Mouse (Mus musculus) stomach, postnatal 0 days (tissue): ENCODE measurements around the gene Negr1. TPM values are rescaled to one million over a fixed set of nuclear protein-coding genes. Genes with fewer than 3 reads are reported as not detected.

Experiments used
- ATAC-seq: fragments of 200-750 bp; cut with Nextera tagmentation; 2 replicates; pipeline ENCODE4 v1.8.0; 2017; ENCODE audit not compliant: low FRiP score, low TSS enrichment
- DNase-seq: peaks from one replicate; pipeline ENCODE4 v3.0.0-alpha.2; 2016; ENCODE audit warnings: low spot score
- H3K27ac ChIP-seq: fragments of 300-500 bp; sonication (generic); replicated peaks from 2 replicates; pipeline ENCODE4 v1.5.1; 2014; ENCODE audit warnings: mild to moderate bottlenecking, control low read depth
- H3K27me3 ChIP-seq: fragments of 300-500 bp; sonication (generic); 2 replicates; pipeline ENCODE4 v1.6.1; 2014; ENCODE audit warnings: low read length; ENCODE audit not compliant: control insufficient read depth, insufficient read depth
- H3K36me3 ChIP-seq: fragments of 300-500 bp; sonication (generic); 2 replicates; pipeline ENCODE4 v1.6.1; 2014; ENCODE audit warnings: low read length, mixed read lengths; ENCODE audit not compliant: control insufficient read depth, insufficient read depth
- H3K4me1 ChIP-seq: fragments of 300-500 bp; sonication (generic); replicated peaks from 2 replicates; pipeline ENCODE4 v1.6.1; 2014; ENCODE audit warnings: antibody characterized with exemption; ENCODE audit not compliant: control insufficient read depth, insufficient read depth
- H3K4me2 ChIP-seq: fragments of 300-500 bp; sonication (generic); replicated peaks from 2 replicates; pipeline ENCODE4 v1.6.1; 2014; ENCODE audit warnings: low read depth, mild to moderate bottlenecking, control low read depth, moderate library complexity
- H3K4me3 ChIP-seq: fragments of 300-500 bp; sonication (generic); 2 replicates; pipeline ENCODE4 v1.5.1; 2014; ENCODE audit warnings: low read depth, low read length, control low read depth
- H3K9ac ChIP-seq: fragments of 300-500 bp; sonication (generic); 2 replicates; pipeline ENCODE4 v1.6.1; 2014; ENCODE audit warnings: mild to moderate bottlenecking, low read length, control low read depth, mixed read lengths
- H3K9me3 ChIP-seq: fragments of 300-500 bp; sonication (generic); 2 replicates; pipeline ENCODE4 v1.6.1; 2016; ENCODE audit warnings: low read length; ENCODE audit not compliant: control insufficient read depth
- CTCF ChIP-seq: IDR thresholded peaks from 2 replicates; pipeline ENCODE4 v1.5.1; 2016; ENCODE audit warnings: antibody characterized with exemption, low read depth, mild to moderate bottlenecking, moderate library complexity
- EP300 ChIP-seq: optimal IDR thresholded peaks from 2 replicates; pipeline ENCODE3; 2016; ENCODE audit warnings: antibody characterized with exemption
- WGBS: fragments of 180-500 bp; shearing (Covaris S2); extraction: QIAGEN DNeasy Blood & Tissue Kit; methylation state at CpG from one replicate; pipeline ENCODE4 v1.1.7; 2014; 5-methylcytosine and 5-hydroxymethylcytosine counted together
- polyA plus RNA-seq: library from polyadenylated mRNA; unstranded; fragments of >200 nt; fragmentation: Nextera tagmentation; extraction: Ambion mirVana; gene quantifications from 2 replicates; pipeline ENCODE4 v1.2.1, GENCODE M21; 2015

The Negr1 gene
- polyA plus RNA-seq, 1 experiment from 2014 or later = 1.5 TPM

DNA sequence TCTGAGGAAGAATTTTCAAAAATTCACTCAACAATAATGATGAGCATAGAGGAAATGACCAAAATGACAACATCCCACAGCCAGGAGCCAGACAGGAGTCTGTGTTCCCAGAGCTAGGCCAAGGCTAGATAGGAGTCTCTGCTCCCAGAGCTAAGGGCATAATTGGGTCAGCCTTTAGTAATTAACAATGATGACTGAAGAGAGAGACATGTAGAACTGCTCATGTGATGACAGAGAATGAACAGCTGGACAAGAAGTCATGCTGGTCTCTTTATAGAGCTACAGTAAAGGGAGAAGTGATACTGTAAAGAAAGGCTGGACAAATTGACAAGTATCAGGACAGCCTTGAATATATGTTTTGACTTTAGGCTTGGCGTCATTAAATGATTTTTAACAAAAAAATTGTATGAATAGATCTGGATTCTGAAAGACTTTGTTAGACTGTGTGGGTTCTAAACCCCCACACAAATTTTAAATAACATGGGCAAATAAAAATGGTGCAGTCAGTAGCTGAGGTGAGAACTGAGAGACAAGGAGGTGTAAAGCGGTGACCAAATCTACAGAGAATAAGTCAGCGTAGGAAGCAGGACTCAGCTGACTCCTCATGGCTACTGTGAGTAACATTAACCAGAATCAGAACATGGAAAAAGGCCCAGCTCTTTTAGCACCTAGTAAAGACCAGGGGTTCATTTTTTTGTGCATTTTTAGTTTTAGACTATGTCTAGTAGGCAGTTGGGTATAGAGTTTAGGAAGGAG, 603.4 kb downstream of the Negr1 start:
- WGBS = 94% methylated on average over 3 of the region's 3 CpGs
- H3K9me3 ChIP-seq = no peaks in the 10 kb centered on the region
- no peak overlapping the region for H3K9ac ChIP-seq
- no peak overlapping the region for H3K4me2 ChIP-seq
- H3K27ac ChIP-seq = no peak overlapping the region
- H3K4me3 ChIP-seq = no peak overlapping the region
- TF ChIP-seq CTCF (no peak), EP300 (no peak)
- DNase-seq (no peak), ATAC-seq (no peak)
- H3K27me3 ChIP-seq = no peaks in the 10 kb centered on the region
- no peaks in the 10 kb centered on the region for H3K36me3 ChIP-seq
- H3K4me1 ChIP-seq = no peaks in the 10 kb centered on the region

DNA sequence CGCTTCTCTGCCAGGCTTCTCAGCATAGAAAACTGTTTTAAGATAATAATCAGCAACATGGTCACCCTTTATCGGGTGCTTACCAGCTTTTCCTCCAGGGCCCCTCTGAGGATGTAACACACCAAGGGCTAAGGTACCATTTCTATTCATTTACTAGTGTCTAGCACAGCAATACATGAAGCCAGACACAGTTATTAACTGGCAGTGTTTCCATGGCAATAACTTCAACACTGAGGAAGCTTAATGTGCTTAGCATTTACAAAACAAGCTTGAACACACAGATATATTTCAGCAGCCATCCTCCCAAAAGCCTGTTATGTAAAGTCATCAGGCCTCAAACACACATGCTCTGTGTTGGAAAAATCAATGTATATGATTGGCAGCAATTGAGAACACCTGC, 620.4 kb downstream of the Negr1 start:
- H3K4me1 ChIP-seq = no peaks in the 10 kb centered on the region
- H3K4me2 ChIP-seq = no peak overlapping the region
- H3K27me3 ChIP-seq = no peaks in the 10 kb centered on the region
- H3K9ac ChIP-seq = no peak overlapping the region
- WGBS = 78% methylated on average over 2 of the region's 2 CpGs
- TF ChIP-seq EP300 (no peak), CTCF (no peak)
- no peak overlapping the region for H3K4me3 ChIP-seq
- H3K27ac ChIP-seq = no peak overlapping the region
- no peaks in the 10 kb centered on the region for H3K9me3 ChIP-seq
- ATAC-seq (no peak), DNase-seq (no peak)
- H3K36me3 ChIP-seq = no peaks in the 10 kb centered on the region

DNA sequence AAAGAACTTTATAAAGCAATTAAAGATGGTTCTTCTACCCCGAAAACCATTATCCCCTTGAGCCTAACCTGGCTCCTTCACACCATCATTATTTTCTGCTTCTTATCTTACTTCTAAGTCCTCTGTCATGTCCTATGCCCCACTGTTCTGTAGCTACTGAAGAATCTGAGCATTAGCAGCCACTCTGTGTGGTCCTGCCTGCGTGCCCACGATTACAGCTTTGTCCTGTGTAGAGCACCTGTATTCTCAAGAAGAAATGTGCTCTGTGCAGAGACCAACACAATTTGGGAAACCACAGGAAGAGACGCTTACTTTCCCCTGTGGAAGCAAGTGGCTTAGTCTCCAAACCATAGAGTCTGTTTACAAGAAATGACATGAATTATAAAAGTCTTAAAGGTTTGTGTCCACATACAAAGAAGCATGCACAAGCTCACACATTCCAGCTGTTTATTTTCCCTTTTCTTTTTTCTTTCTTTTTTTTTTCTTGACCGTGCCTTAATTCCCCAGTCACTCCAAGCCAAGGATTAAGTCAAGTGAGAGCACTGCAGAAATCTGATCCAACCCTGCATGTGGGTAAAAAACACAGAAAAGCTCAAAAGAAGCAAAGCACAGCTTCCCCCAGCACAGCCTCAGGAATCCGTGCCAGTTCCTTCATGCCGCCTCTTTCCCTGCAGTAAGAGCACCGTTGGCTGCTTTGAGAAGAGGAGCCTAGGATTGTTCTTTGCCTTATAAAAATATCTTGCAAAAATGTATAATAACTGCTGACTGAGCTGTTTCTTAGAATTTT, 627.5 kb downstream of the Negr1 start:
- no peaks in the 10 kb centered on the region for H3K36me3 ChIP-seq
- ATAC-seq = no peak
- WGBS = 48% methylated on average over 8 of the region's 8 CpGs
- no peak overlapping the region for H3K4me3 ChIP-seq
- TF ChIP-seq EP300 = no peak
- TF ChIP-seq CTCF = no peak
- no peak overlapping the region for H3K27ac ChIP-seq
- H3K9me3 ChIP-seq = no peaks in the 10 kb centered on the region
- no peak overlapping the region for H3K4me2 ChIP-seq
- no peak overlapping the region for H3K9ac ChIP-seq
- H3K27me3 ChIP-seq = no peaks in the 10 kb centered on the region
- DNase-seq = no peak
- H3K4me1 ChIP-seq = no peaks in the 10 kb centered on the region

DNA sequence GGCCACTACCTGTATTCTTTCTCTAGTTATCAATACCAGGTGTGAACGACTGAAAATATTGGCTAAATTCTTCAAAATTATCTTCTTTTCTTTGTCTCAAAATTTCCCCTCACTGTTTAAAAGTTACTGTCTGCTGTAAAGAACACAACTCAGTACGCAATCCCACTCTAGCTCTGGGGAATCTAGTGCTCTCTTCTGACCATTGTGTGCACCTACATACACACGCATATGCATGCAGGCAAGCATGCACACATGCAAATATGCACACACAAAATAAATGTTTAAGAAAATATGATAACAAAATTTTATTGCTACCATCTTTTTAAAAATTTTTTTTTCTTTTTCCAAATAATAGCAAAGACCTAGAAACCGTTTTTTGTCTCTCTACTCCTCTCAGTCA, 628.2 kb downstream of the Negr1 start:
- H3K27me3 ChIP-seq = no peaks in the 10 kb centered on the region
- H3K9me3 ChIP-seq = no peaks in the 10 kb centered on the region

DNA sequence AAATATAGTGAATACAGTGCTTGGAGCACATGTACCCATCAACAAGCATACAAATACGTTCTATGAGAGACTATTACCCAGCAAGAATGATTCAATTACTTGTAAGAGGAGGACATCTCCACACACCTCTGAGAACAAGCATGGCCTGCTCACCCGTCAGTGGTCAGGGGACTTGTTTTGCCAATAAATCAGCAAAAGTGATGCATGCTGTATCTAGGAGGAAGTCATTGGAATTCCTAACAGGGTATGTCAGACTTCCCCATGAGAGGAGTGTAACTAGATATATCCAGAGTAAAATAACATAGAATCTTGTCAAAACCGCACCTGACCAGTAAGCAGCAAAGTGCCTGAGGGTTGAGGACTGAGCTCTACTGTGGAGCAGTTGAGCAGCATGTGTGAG, 629.0 kb downstream of the Negr1 start:
- Histone ChIP-seq H3K4me2 (no peak overlapping the region), H3K36me3 (no peaks in the 10 kb centered on the region), H3K4me1 (no peaks in the 10 kb centered on the region), H3K27ac (no peak overlapping the region), H3K27me3 (no peaks in the 10 kb centered on the region), H3K9me3 (no peaks in the 10 kb centered on the region), H3K4me3 (no peak overlapping the region), H3K9ac (no peak overlapping the region)
- TF ChIP-seq EP300 = no peak
- ATAC-seq (no peak), DNase-seq (no peak)
- 75% methylated on average over 3 of the region's 3 CpGs for WGBS

More for the DNA sequence above, 628.2 kb downstream of the Negr1 start:
- Histone ChIP-seq H3K4me2 (no peak overlapping the region), H3K9ac (no peak overlapping the region), H3K36me3 (no peaks in the 10 kb centered on the region), H3K4me3 (no peak overlapping the region), H3K27ac (no peak overlapping the region), H3K4me1 (no peaks in the 10 kb centered on the region)
- DNase-seq (no peak), ATAC-seq (no peak)
- WGBS = 86% methylated on average over 4 of the region's 4 CpGs
- TF ChIP-seq EP300 (no peak), CTCF (peak; percentile 14; the same call in 1 of the 2 replicates)

DNA sequence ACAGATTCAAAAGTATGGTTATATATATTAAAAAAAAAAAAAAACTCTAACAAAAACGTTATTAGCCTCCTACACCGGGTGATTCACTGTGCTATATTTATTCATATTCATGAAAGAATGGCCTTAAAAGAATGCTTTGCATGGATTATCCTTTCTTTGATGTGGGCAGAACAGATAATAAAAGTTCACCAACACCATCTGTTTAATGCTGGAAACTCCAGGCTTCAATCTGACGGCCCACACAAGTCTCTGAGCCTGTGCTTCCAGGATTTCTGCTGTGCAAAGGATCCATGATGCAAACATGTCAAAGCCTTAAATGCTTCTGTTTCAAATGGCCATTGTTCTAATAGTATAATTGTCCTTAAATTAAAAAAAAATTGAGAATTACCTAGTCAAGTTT, 630.4 kb downstream of the Negr1 start:
- DNase-seq = no peak
- Histone ChIP-seq H3K27me3 (no peaks in the 10 kb centered on the region), H3K4me2 (no peak overlapping the region), H3K36me3 (no peaks in the 10 kb centered on the region), H3K9ac (no peak overlapping the region), H3K4me3 (no peak overlapping the region), H3K27ac (no peak overlapping the region), H3K9me3 (no peaks in the 10 kb centered on the region), H3K4me1 (no peaks in the 10 kb centered on the region)
- 47% methylated on average over 3 of the region's 3 CpGs for WGBS
- no peak for ATAC-seq
- TF ChIP-seq EP300 = no peak
- no peak for TF ChIP-seq CTCF
